Mouse (Mus musculus): ENCODE measurements at regions not wholly inside any gene's neighbourhood (a gene's known extent, or its start where the extent isn't known, plus 50 kb on each side); places are given as distances from the start of the nearest gene placed in this dataset.

GRCm38 (mm10) chr5:63132552-63132951 is 318.9 kb downstream of the Dthd1 start:
- Histone ChIP-seq H3K27me3 (replicated peaks) (no peaks in the 10 kb centered on the region), H3K4me1 (ENCODE audit: control insufficient read depth in 1 of 2, insufficient read depth in 2 of 2) (no peaks in the 10 kb centered on the region)
- TF ChIP-seq CHD2 (IDR thresholded peaks at IDR 0.05; ENCODE audit: low read length): no peak
- TF ChIP-seq MYC (IDR thresholded peaks at IDR 0.05; ENCODE audit: low read depth, low read length): no peak
- TF ChIP-seq MAZ (IDR thresholded peaks at IDR 0.05; ENCODE audit: low read depth, low read length): no peak
- TF ChIP-seq NRF1 (IDR thresholded peaks at IDR 0.05; ENCODE audit: low read depth, low read length): no peak
- TF ChIP-seq ZMIZ1 (IDR thresholded peaks at IDR 0.05; ENCODE audit: low read depth, low read length): no peak
- no peak for TF ChIP-seq CTCF (conservative IDR thresholded peaks at IDR 0.05 in 1 of 2, IDR thresholded peaks at IDR 0.05 in 1 of 2; ENCODE audit: low read depth in 2 of 2, low read length in 2 of 2)
- no peak for TF ChIP-seq NELFE (IDR thresholded peaks at IDR 0.05; ENCODE audit: low read depth, low read length)
- TF ChIP-seq EP300 (IDR thresholded peaks at IDR 0.05; ENCODE audit: low read length): no peak
- no peak for TF ChIP-seq ZKSCAN1 (IDR thresholded peaks at IDR 0.05; ENCODE audit: borderline replicate concordance, low read depth, low read length)
- no peak for TF ChIP-seq GABPA (IDR thresholded peaks at IDR 0.05; ENCODE audit: insufficient replicate concordance, low read depth, low read length)
- TF ChIP-seq E2F4 (IDR thresholded peaks at IDR 0.05; ENCODE audit: insufficient replicate concordance, low read depth, low read length): no peak
- TF ChIP-seq CHD1 (IDR thresholded peaks at IDR 0.05; ENCODE audit: low read depth, low read length): no peak

GRCm38 (mm10) chr5:63137957-63138356 is 324.3 kb downstream of the Dthd1 start:
- dilution Hi-C loops (cut with MboI; ENCODE audit: extremely low pct_ligation_motif_present, extremely low pct_unique_long_range_greater_than_20kb, low sequenced_read_pairs) (no loop called here), in situ Hi-C loops (cut with MboI; ENCODE audit: low pct_ligation_motif_present, low pct_unique_long_range_greater_than_20kb, low sequenced_read_pairs) (no loop called here)
- Histone ChIP-seq H3K4me2 (ENCODE audit: insufficient read depth, low read depth, poor library complexity, severe bottlenecking) (no peak overlapping the region), H3K4me1 (ENCODE audit: control insufficient read depth in 1 of 2, insufficient read depth in 2 of 2) (no peaks in the 10 kb centered on the region), H3K36me3 (replicated peaks in 1 of 2; ENCODE audit: control insufficient read depth in 1 of 2, insufficient read depth in 1 of 2, low read length in 1 of 2) (no peaks in the 10 kb centered on the region), H3K4me3 (replicated peaks in 1 of 3; ENCODE audit: low read depth in 2 of 3, low read length in 2 of 3, poor library complexity in 1 of 3) (no peak overlapping the region), H3K79me2 (replicated peaks; ENCODE audit: control insufficient read depth, extremely low read depth, insufficient read depth, poor library complexity, severe bottlenecking) (no peaks in the 10 kb centered on the region), H3K27ac (ENCODE audit: insufficient read depth, low read depth) (no peak overlapping the region), H3K9ac (ENCODE audit: insufficient read depth, low read depth) (no peak overlapping the region), H3K27me3 (replicated peaks) (no peaks in the 10 kb centered on the region), H3K9me3 (replicated peaks; ENCODE audit: low read length) (no peaks in the 10 kb centered on the region)
- TF ChIP-seq E2F4 (IDR thresholded peaks at IDR 0.05; ENCODE audit: insufficient replicate concordance, low read depth, low read length) (no peak), SMC3 (IDR thresholded peaks at IDR 0.05; ENCODE audit: low read depth, low read length) (no peak), HCFC1 (IDR thresholded peaks at IDR 0.05; ENCODE audit: low read depth, low read length) (no peak), NRF1 (IDR thresholded peaks at IDR 0.05; ENCODE audit: low read depth, low read length) (no peak), MYC (IDR thresholded peaks at IDR 0.05; ENCODE audit: low read depth, low read length) (no peak), POLR2AphosphoS2 (IDR thresholded peaks at IDR 0.05; ENCODE audit: low read depth, low read length) (no peak), CHD2 (IDR thresholded peaks at IDR 0.05; ENCODE audit: low read length) (no peak), USF2 (conservative IDR thresholded peaks at IDR 0.05; ENCODE audit: low read depth, low read length) (no peak), ZC3H11A (IDR thresholded peaks at IDR 0.05; ENCODE audit: low read depth, low read length) (no peak), RCOR1 (conservative IDR thresholded peaks at IDR 0.05; ENCODE audit: low read depth, low read length) (no peak), NELFE (IDR thresholded peaks at IDR 0.05; ENCODE audit: low read depth, low read length) (no peak), MAFK (IDR thresholded peaks at IDR 0.05; ENCODE audit: insufficient replicate concordance, low read length) (no peak), USF1 (IDR thresholded peaks at IDR 0.05; ENCODE audit: low read depth, low read length) (no peak)
- DNase-seq (ENCODE audit: extremely low read depth): no peak

More at GRCm38 (mm10) chr5:63132552-63132951, 318.9 kb downstream of the Dthd1 start:
- dilution Hi-C loops (cut with MboI; ENCODE audit: extremely low pct_ligation_motif_present, extremely low pct_unique_long_range_greater_than_20kb, low sequenced_read_pairs) (no loop called here), in situ Hi-C loops (cut with MboI; ENCODE audit: low pct_ligation_motif_present, low pct_unique_long_range_greater_than_20kb, low sequenced_read_pairs) (no loop called here)
- DNase-seq (ENCODE audit: extremely low read depth): no peak
- Histone ChIP-seq H3K79me2 (replicated peaks; ENCODE audit: control insufficient read depth, extremely low read depth, insufficient read depth, poor library complexity, severe bottlenecking) (no peaks in the 10 kb centered on the region), H3K27ac (ENCODE audit: insufficient read depth, low read depth) (no peak overlapping the region), H3K9me3 (replicated peaks; ENCODE audit: low read length) (no peaks in the 10 kb centered on the region), H3K4me2 (ENCODE audit: insufficient read depth, low read depth, poor library complexity, severe bottlenecking) (no peak overlapping the region), H3K36me3 (replicated peaks in 1 of 2; ENCODE audit: control insufficient read depth in 1 of 2, insufficient read depth in 1 of 2, low read length in 1 of 2) (no peaks in the 10 kb centered on the region), H3K9ac (ENCODE audit: insufficient read depth, low read depth) (no peak overlapping the region), H3K4me3 (replicated peaks in 1 of 3; ENCODE audit: low read depth in 2 of 3, low read length in 2 of 3, poor library complexity in 1 of 3) (no peak overlapping the region)

Measured in CH12.LX (cell line).